Mouse (Mus musculus): ENCODE data around the gene Dnajb14. TPM values are rescaled to one million over a fixed set of nuclear protein-coding genes. Genes with fewer than 3 reads are reported as not detected.

Dnajb14 gene
- polyA plus RNA-seq, 1 experiment from 2014 or later: 7.8 TPM

DNA sequence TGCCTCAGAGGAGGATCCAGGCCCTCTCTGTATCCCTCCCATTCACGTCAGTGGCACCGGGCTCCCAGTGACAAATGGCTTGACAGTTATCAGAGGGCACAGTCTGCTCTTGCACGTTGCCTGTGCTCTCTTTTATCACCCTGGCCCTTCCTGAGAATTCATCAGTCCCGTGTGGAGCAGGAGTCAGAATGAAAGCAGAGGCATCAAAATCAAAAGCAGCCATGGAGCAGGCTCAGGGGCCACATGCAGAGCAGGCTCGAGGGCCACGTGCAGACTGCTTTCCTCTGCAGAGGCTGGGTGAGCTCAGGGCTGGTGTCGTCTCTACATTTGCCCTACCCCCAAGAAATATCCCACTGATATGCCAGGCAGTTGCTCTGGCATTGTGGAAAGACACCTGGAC, 84.3 kb downstream of the Dnajb14 start:
- Histone ChIP-seq H3K27ac (ENCODE audit: low read length) (no peak overlapping the region), H3K4me1 (replicated peaks; ENCODE audit: control insufficient read depth, insufficient read depth, low read length) (0 out of 2 replicates have a peak, but pooled peaks cover 4% of the 10 kb centered on the region), H3K4me2 (ENCODE audit: low read length) (no peak overlapping the region), H3K9ac (replicated peaks; ENCODE audit: low read depth, low read length) (no peak overlapping the region), H3K27me3 (replicated peaks; ENCODE audit: control insufficient read depth, insufficient read depth, low read length) (no peaks in the 10 kb centered on the region), H3K4me3 (replicated peaks; ENCODE audit: low read length) (no peak overlapping the region), H3K9me3 (ENCODE audit: control insufficient read depth, low read length) (no peaks in the 10 kb centered on the region), H3K36me3 (ENCODE audit: control insufficient read depth, insufficient read depth) (no peaks in the 10 kb centered on the region)
- ATAC-seq: no peak
- WGBS: 47% methylated on average over 7 of the region's 7 CpGs

DNA sequence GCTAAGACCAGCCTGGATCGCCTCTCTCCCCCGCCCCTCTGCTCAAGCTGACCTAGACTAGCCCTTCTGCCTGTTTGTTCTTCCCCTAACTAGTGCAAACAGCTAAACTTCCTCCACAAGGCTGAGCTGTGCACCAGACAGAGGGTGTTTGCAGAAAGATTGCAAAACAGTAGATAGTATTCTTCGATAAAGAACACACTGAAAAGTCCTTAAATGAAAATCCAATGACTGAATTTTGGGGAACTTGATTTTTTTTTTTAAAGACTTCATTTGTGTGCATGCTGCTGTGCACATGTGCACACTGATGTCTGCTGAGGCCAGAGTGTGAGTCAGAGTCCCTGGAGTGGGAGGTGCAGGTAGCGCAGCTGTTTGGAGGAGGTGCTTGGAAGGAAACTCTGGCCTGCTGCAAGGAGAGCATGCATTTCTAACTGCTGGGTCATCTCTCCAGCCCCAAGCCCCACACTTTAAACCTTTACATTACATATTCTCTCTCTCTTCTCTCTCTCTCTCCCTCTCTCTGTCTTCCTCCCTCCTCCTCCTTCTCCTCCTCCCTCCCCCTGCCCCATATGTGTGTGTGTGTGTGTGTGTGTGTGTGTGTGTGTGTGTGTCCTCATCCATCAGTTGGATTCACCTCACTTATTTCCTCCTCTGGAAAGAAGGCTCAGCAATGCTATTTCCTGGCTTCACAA, 84.9 kb downstream of the Dnajb14 start:
- Histone ChIP-seq H3K4me1 (replicated peaks; ENCODE audit: control insufficient read depth, insufficient read depth, low read length) (0 out of 2 replicates have a peak, but pooled peaks cover 4% of the 10 kb centered on the region), H3K27ac (ENCODE audit: low read length) (no peak overlapping the region; the same call in 1 of the 2 replicates)
- WGBS: 84% methylated on average over 4 of the region's 4 CpGs

DNA sequence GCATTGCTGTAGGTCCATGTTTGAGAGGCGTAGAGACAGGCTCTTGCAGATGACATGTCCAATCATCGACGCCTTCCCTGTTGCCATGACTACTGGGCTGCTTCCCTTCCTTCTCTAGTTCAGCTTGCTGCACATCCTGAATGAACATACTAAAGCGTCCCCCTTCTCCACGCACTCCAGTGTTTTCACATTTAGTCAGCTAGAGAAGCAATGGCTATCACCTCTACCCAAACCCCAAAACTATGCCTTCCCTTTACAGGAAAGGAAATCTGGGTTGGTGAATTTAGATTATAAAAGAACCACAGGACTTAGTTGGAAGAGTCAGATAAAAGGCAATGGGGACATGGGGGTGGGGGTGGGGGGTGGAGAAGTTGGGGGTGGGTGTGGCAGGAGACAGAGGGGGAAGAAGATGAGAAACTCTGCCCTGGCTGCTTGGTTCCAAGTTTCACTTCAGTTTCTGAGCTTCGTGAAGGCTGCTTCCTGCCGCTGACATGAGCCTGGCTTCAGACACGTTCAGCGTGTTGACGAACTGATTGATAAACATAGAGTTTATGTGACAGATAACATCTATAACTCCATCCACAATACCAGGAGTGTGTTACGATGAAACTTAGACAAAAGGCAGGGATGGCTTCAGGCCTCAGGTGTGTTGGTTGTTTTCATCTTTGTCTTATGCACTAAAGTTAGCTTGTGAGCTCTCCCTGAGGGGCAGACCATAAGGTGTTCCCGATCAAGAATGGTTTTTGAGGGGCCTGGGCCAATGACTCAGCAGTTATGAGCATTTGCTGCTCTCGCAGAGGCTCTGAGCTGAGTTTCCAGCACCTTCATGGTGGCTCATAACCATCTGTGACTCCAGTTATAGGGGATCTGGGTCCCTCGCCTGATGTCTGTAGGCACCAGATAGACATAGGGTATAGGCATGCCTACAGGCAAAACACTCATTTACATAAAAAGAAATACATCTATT, 85.7 kb downstream of the Dnajb14 start:
- no peak overlapping the region for H3K27ac ChIP-seq (ENCODE audit: low read length)
- no peaks in the 10 kb centered on the region for H3K27me3 ChIP-seq (replicated peaks; ENCODE audit: control insufficient read depth, insufficient read depth, low read length)
- H3K4me3 ChIP-seq (replicated peaks; ENCODE audit: low read length): no peak overlapping the region
- H3K9me3 ChIP-seq (ENCODE audit: control insufficient read depth, low read length): no peaks in the 10 kb centered on the region
- peak; percentile 95 for ATAC-seq
- no peak overlapping the region for H3K4me2 ChIP-seq (ENCODE audit: low read length)
- no peak overlapping the region for H3K9ac ChIP-seq (replicated peaks; ENCODE audit: low read depth, low read length)
- no peaks in the 10 kb centered on the region for H3K36me3 ChIP-seq (ENCODE audit: control insufficient read depth, insufficient read depth)
- WGBS: 72% methylated on average over 14 of the region's 14 CpGs
- H3K4me1 ChIP-seq (replicated peaks; ENCODE audit: control insufficient read depth, insufficient read depth, low read length): 0 out of 2 replicates have a peak, but pooled peaks cover 4% of the 10 kb centered on the region

More for the DNA sequence above, 84.9 kb downstream of the Dnajb14 start:
- Histone ChIP-seq H3K4me2 (ENCODE audit: low read length) (no peak overlapping the region), H3K4me3 (replicated peaks; ENCODE audit: low read length) (no peak overlapping the region), H3K36me3 (ENCODE audit: control insufficient read depth, insufficient read depth) (no peaks in the 10 kb centered on the region), H3K9ac (replicated peaks; ENCODE audit: low read depth, low read length) (no peak overlapping the region), H3K9me3 (ENCODE audit: control insufficient read depth, low read length) (no peaks in the 10 kb centered on the region), H3K27me3 (replicated peaks; ENCODE audit: control insufficient read depth, insufficient read depth, low read length) (no peaks in the 10 kb centered on the region)
- peak; percentile 41; the same call in 1 of the 2 replicates for ATAC-seq

DNA sequence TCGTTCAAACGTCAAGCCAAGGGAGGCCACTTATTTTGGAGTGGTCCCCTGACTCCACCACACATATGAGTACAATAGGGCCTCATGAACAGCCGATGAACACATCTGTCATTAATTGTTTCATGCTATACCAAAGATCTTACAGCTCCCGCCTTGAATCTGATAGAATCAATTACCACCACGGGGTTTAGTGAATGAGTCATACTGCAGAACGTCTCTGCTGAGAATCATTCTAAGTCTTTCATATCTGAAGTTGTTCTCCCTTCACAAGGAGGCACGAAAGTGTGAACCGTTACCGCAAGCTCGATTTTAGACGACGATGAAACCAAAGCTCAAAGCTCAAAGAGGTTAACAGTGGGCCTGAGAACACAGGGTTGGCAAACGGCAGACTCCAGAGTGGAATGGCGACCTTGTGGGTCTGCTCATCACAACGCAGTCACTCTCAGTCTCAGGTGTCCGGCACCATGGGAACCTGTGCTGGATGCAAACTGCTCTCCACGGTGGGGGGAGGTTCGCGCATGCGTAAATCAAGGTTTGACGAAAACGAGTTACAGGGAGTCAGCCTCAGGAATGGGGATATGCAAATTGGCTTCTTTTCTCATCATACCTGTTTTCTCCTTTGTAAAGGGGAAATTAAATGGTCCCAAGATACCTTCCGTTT, 86.9 kb downstream of the Dnajb14 start:
- Histone ChIP-seq H3K4me1 (replicated peaks; ENCODE audit: control insufficient read depth, insufficient read depth, low read length) (0 out of 2 replicates have a peak, but pooled peaks cover 4% of the 10 kb centered on the region), H3K9me3 (ENCODE audit: control insufficient read depth, low read length) (no peaks in the 10 kb centered on the region), H3K4me2 (ENCODE audit: low read length) (no peak overlapping the region), H3K4me3 (replicated peaks; ENCODE audit: low read length) (no peak overlapping the region), H3K27ac (ENCODE audit: low read length) (no peak overlapping the region), H3K9ac (replicated peaks; ENCODE audit: low read depth, low read length) (no peak overlapping the region), H3K36me3 (ENCODE audit: control insufficient read depth, insufficient read depth) (no peaks in the 10 kb centered on the region), H3K27me3 (replicated peaks; ENCODE audit: control insufficient read depth, insufficient read depth, low read length) (no peaks in the 10 kb centered on the region)
- WGBS: 73% methylated on average over 23 of the region's 23 CpGs
- no peak for ATAC-seq

DNA sequence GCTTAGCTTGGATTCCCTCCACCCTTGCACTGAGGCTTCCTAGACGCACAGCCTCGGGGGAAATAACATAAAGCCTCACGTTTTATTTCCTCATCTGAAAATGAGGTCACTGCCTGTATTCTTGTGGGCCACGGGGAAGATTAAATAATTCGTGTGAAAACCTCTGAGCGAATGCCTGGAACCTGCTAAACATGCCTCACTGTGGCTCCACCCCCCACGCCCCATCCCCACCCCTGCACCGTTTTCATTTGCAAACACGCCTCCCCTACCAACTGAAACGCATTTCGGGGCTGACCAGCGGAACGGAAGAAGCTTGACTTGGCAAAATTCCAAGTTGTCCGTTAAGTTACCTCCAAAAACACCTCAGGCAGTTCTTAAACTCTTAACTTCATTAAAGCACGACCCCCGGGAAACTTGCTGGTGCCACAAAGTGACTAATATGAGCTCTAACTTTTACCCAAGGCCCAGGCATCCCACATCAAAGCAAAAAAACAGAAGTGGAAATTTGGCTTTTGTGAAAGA, 88.1 kb downstream of the Dnajb14 start:
- no peak overlapping the region for H3K4me3 ChIP-seq (replicated peaks; ENCODE audit: low read length)
- 0 out of 2 replicates have a peak, but pooled peaks cover 4% of the 10 kb centered on the region for H3K4me1 ChIP-seq (replicated peaks; ENCODE audit: control insufficient read depth, insufficient read depth, low read length)
- no peaks in the 10 kb centered on the region for H3K27me3 ChIP-seq (replicated peaks; ENCODE audit: control insufficient read depth, insufficient read depth, low read length)
- WGBS: 15% methylated on average over 16 of the region's 16 CpGs
- H3K36me3 ChIP-seq (ENCODE audit: control insufficient read depth, insufficient read depth): no peaks in the 10 kb centered on the region
- no peak overlapping the region for H3K27ac ChIP-seq (ENCODE audit: low read length)
- H3K9me3 ChIP-seq (ENCODE audit: control insufficient read depth, low read length): no peaks in the 10 kb centered on the region
- no peak overlapping the region for H3K9ac ChIP-seq (replicated peaks; ENCODE audit: low read depth, low read length)
- ATAC-seq: no peak
- H3K4me2 ChIP-seq (ENCODE audit: low read length): peak overlapping the region; percentile 10

DNA sequence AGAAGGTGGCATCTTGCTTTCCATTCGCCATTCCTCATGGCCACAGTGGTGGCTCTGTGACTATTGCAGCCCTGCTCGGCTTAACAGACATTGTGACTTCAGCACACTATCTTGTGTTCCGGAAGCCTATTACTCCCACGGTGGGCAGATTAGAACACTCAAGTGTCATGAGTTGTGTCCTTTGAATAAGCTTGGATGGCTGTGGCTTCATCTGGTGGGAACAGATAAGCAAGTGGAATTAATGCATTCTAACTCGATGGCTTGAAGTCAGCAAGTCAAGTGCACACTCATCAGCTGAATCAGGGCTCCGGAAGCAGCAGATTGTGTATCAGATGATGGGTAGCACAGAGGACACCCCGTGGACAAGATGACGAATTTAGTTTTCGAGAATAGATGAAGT, 90.4 kb downstream of the Dnajb14 start:
- no peaks in the 10 kb centered on the region for H3K9me3 ChIP-seq (ENCODE audit: control insufficient read depth, low read length)
- no peak overlapping the region for H3K9ac ChIP-seq (replicated peaks; ENCODE audit: low read depth, low read length)
- H3K27me3 ChIP-seq (replicated peaks; ENCODE audit: control insufficient read depth, insufficient read depth, low read length): no peaks in the 10 kb centered on the region
- 94% methylated on average over 9 of the region's 9 CpGs for WGBS
- 0 out of 2 replicates have a peak, but pooled peaks cover 2% of the 10 kb centered on the region for H3K4me1 ChIP-seq (replicated peaks; ENCODE audit: control insufficient read depth, insufficient read depth, low read length)
- H3K27ac ChIP-seq (ENCODE audit: low read length): no peak overlapping the region
- H3K4me3 ChIP-seq (replicated peaks; ENCODE audit: low read length): no peak overlapping the region
- H3K4me2 ChIP-seq (ENCODE audit: low read length): no peak overlapping the region
- no peak for ATAC-seq
- H3K36me3 ChIP-seq (ENCODE audit: control insufficient read depth, insufficient read depth): no peaks in the 10 kb centered on the region

DNA sequence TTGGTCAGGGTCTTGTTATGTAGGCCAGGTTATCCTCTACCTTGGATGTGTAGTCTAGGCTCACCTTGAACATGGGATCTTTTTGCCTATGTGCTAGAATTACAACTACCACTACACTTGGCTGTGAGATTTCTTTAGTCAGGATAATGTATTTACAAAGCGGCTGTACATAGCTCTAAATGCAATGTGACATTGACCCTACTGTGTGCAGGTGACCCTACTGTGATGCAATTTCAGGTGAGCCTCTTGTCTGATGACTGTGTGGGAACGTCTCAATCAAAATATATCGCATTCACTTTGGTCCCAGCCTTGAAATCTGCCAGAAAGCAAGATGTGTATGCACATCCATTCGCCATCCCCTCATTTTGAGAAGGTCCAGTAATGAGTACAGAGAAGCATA, 90.9 kb downstream of the Dnajb14 start:
- H3K27me3 ChIP-seq (replicated peaks; ENCODE audit: control insufficient read depth, insufficient read depth, low read length): no peaks in the 10 kb centered on the region
- ATAC-seq: no peak
- 98% methylated on average over 4 of the region's 4 CpGs for WGBS

DNA sequence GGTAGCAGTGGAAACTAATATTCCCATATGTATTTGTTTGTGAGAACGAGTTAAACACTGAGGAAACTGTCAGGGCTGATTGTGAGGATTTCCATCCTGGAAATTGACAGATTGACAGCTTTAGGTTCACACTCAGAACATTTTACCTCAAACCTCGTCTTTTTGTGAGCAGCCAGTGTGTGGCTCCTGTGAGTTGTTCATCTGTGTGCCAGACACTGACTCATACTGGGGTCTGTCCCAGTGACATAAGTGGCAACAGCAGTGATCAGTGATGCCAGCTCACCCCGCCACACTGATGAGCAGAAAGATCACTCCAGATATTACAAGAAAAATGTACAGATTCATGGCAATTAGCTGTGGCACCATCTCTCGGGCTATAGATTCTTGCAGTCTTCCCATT, 92.0 kb downstream of the Dnajb14 start:
- 0 out of 2 replicates have a peak, but pooled peaks cover 2% of the 10 kb centered on the region for H3K4me1 ChIP-seq (replicated peaks; ENCODE audit: control insufficient read depth, insufficient read depth, low read length)
- H3K4me2 ChIP-seq (ENCODE audit: low read length): no peak overlapping the region
- H3K36me3 ChIP-seq (ENCODE audit: control insufficient read depth, insufficient read depth): no peaks in the 10 kb centered on the region
- no peaks in the 10 kb centered on the region for H3K27me3 ChIP-seq (replicated peaks; ENCODE audit: control insufficient read depth, insufficient read depth, low read length)
- no peak for ATAC-seq
- H3K4me3 ChIP-seq (replicated peaks; ENCODE audit: low read length): no peak overlapping the region
- WGBS: 78% methylated on average over 4 of the region's 4 CpGs
- no peak overlapping the region for H3K9ac ChIP-seq (replicated peaks; ENCODE audit: low read depth, low read length)
- H3K27ac ChIP-seq (ENCODE audit: low read length): no peak overlapping the region
- no peaks in the 10 kb centered on the region for H3K9me3 ChIP-seq (ENCODE audit: control insufficient read depth, low read length)

More for the DNA sequence above, 90.9 kb downstream of the Dnajb14 start:
- H3K27ac ChIP-seq (ENCODE audit: low read length): no peak overlapping the region
- H3K4me2 ChIP-seq (ENCODE audit: low read length): no peak overlapping the region
- H3K9me3 ChIP-seq (ENCODE audit: control insufficient read depth, low read length): no peaks in the 10 kb centered on the region
- no peaks in the 10 kb centered on the region for H3K36me3 ChIP-seq (ENCODE audit: control insufficient read depth, insufficient read depth)
- H3K4me1 ChIP-seq (replicated peaks; ENCODE audit: control insufficient read depth, insufficient read depth, low read length): 0 out of 2 replicates have a peak, but pooled peaks cover 2% of the 10 kb centered on the region
- H3K4me3 ChIP-seq (replicated peaks; ENCODE audit: low read length): no peak overlapping the region
- no peak overlapping the region for H3K9ac ChIP-seq (replicated peaks; ENCODE audit: low read depth, low read length)
